ENCODE assay signal across 9 mouse cellular contexts in genomic region chr15:51595655-51596054, GRCm38 (mm10).
DNase-seq lines count a peak whose midpoint lies in the region; ATAC-seq and TF ChIP-seq lines count a peak whose summit lies in the region.
"Had no signal": no experiment of that assay in that cellular context is flagged by ENCODE, and none has a peak within 500 bp of the region (broad histone marks: within the 10 kb centered on the region; RNA-seq: fewer than 3 reads in every experiment).

No protein-coding gene starts in this region.

- no peak for ATAC-seq in lung, embryonic 14.5 days (ENCODE audit: insufficient read depth)

- no peak overlapping the region for H3K9ac ChIP-seq in lung, embryonic 14.5 days

- peaks cover 4% of the 10 kb centered on the region; the same call in 1 of the 2 replicates for H3K4me1 ChIP-seq in lung, embryonic 14.5 days (ENCODE audit: insufficient read depth)
- H3K4me1 ChIP-seq in cortical plate, adult 2 months (ENCODE audit: control insufficient read depth, insufficient read depth, low read length) = peaks cover 9% of the 10 kb centered on the region; the same call in 1 of the 2 replicates

- no peak overlapping the region for H3K27ac ChIP-seq in gastrocnemius, adult 2 months
- no peak overlapping the region for H3K27ac ChIP-seq in lung, embryonic 14.5 days (ENCODE audit: low read depth)
- H3K27ac ChIP-seq in cortical plate, adult 2 months (ENCODE audit: insufficient read depth, low read length) = no peak overlapping the region

- no peak overlapping the region for H3K4me3 ChIP-seq in gastrocnemius, adult 2 months
- H3K4me3 ChIP-seq in lung, embryonic 14.5 days (ENCODE audit: low read depth, low read length) = no peak overlapping the region
- no peak overlapping the region for H3K4me3 ChIP-seq in cortical plate, adult 2 months (ENCODE audit: insufficient read depth, low read length)

- no peak for DNase-seq in gastrocnemius, adult 2 months
- no peak for DNase-seq in gastrocnemius, postnatal 25 days
- DNase-seq in lung, embryonic 14.5 days = peak; percentile 61
- DNase-seq in lung, adult 18-20 months = no peak
- peak; percentile 21 for DNase-seq in mesoderm, embryonic 11.5 days (ENCODE audit: low read depth, low spot score)
- DNase-seq in thymus, adult 18-20 months = no peak
- DNase-seq in T-cell, adult 2 months (ENCODE audit: low spot score) = no peak
- DNase-seq: thymus, adult 2 months had no signal

- H3K27me3 ChIP-seq in lung, embryonic 14.5 days (ENCODE audit: insufficient read depth, low read length) = no peaks in the 10 kb centered on the region

- H3K4me2 ChIP-seq in lung, embryonic 14.5 days = no peak overlapping the region

- no peaks in the 10 kb centered on the region for H3K9me3 ChIP-seq in lung, embryonic 14.5 days (ENCODE audit: low read depth, low read length)

- no peaks in the 10 kb centered on the region for H3K36me3 ChIP-seq in lung, embryonic 14.5 days (ENCODE audit: insufficient read depth)

- TF ChIP-seq CTCF in gastrocnemius, adult 2 months (IDR thresholded peaks at IDR 0.05) = peak; percentile 61
- TF ChIP-seq CTCF in lung, embryonic 14.5 days (IDR thresholded peaks at IDR 0.05; ENCODE audit: low read depth) = peak; percentile 79
- TF ChIP-seq CTCF in cortical plate, adult 2 months (IDR thresholded peaks at IDR 0.05; ENCODE audit: extremely low read depth, insufficient read depth, low read length) = peak; percentile 57

- TF ChIP-seq POLR2A in cortical plate, adult 2 months (IDR thresholded peaks at IDR 0.05; ENCODE audit: extremely low read depth, insufficient read depth, low read length) = no peak

- intact Hi-C loops in gastrocnemius, adult 2 months (cut with DNase I) = no loop called here

- 67% methylated on average over 1 of the region's 1 CpGs for WGBS in lung, embryonic 14.5 days

Comparison
In these comparisons a context has a peak if more than half of its experiments do, and no peak if none do; other contexts are left out.
1. DNase-seq: peak in lung, embryonic 14.5 days (single experiment) and mesoderm, embryonic 11.5 days (single experiment); none in gastrocnemius, adult 2 months (single experiment), gastrocnemius, postnatal 25 days (single experiment), lung, adult 18-20 months (0 of 2), thymus, adult 18-20 months (0 of 2) and T-cell, adult 2 months (single experiment).
2. Peak in every context shown above with its lines, with median percentiles within 50 percentile points of each other: CTCF ChIP-seq.